Mouse (Mus musculus): ENCODE measurements around the gene Fbxo47. TPM values are rescaled to one million over a fixed set of nuclear protein-coding genes. Genes with fewer than 3 reads are reported as not detected.

Gene Fbxo47
- total and polyA plus RNA-seq, 3 experiments = 0.73 to 1.2 TPM; not detected in 1

DNA sequence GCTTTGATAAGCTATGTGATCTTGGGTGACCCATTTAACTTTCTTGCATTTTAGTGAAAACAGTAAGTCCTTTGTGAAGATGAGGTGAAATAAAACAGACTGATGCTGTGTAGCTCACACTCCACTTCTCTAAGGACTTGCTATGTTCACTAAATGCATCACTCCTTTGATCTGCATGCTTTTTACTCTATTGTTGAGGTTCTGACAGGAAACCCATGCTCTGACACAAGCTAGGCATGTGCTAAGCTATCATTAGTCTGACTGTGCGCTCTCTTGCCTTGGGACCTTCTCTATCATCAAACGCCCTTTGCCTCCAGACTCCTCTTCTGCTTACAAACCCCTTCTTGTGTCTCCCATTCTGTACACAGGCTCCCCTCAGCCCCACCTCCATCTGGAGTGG lies 21.6 kb upstream of the Fbxo47 start:
- H3K27ac ChIP-seq (ENCODE audit: control insufficient read depth, low read depth, low read length) = no peak overlapping the region
- peaks cover 0 to 2% of the 10 kb centered on the region in 2 experiments; a peak in 1 of 4 replicates for H3K4me1 ChIP-seq (ENCODE audit: control insufficient read depth in 1 of 2, insufficient read depth in 2 of 2, low read length in 2 of 2)
- no peaks in the 10 kb centered on the region for H3K79me2 ChIP-seq (ENCODE audit: control insufficient read depth, insufficient read depth, low read length, poor library complexity)
- DNase-seq (ENCODE audit: low read depth, low spot score) = no peak
- no peak overlapping the region for H3K4me3 ChIP-seq (ENCODE audit: control insufficient read depth in 1 of 2, insufficient read depth in 1 of 2, low read depth in 2 of 2, low read length in 2 of 2)
- TF ChIP-seq MXI1 (IDR thresholded peaks at IDR 0.05; ENCODE audit: low read depth, low read length) (no peak), ZKSCAN1 (IDR thresholded peaks at IDR 0.05; ENCODE audit: low read depth, low read length) (0 out of 2 replicates have a peak, but pooled peaks have one; percentile 51)
- no peaks in the 10 kb centered on the region for H3K27me3 ChIP-seq (ENCODE audit: control insufficient read depth in 1 of 2, insufficient read depth in 2 of 2, low read length in 2 of 2)
- no peaks in the 10 kb centered on the region for H3K9me3 ChIP-seq (replicated peaks; ENCODE audit: insufficient read depth, low read length)
- H3K9ac ChIP-seq (ENCODE audit: control insufficient read depth, low read depth, low read length, poor library complexity, severe bottlenecking) = no peak overlapping the region
- no peaks in the 10 kb centered on the region; a peak in 1 of 4 replicates for H3K36me3 ChIP-seq (ENCODE audit: control insufficient read depth in 1 of 2, insufficient read depth in 2 of 2, low read length in 2 of 2)

GRCm38 (mm10) chr11:97904801-97905200 lies 20.8 kb upstream of the Fbxo47 start:
- Histone ChIP-seq H3K79me2 (ENCODE audit: control insufficient read depth, insufficient read depth, low read length, poor library complexity) (no peaks in the 10 kb centered on the region), H3K36me3 (ENCODE audit: control insufficient read depth in 1 of 2, insufficient read depth in 2 of 2, low read length in 2 of 2) (no peaks in the 10 kb centered on the region; a peak in 1 of 4 replicates), H3K27ac (ENCODE audit: control insufficient read depth, low read depth, low read length) (no peak overlapping the region), H3K4me3 (ENCODE audit: control insufficient read depth in 1 of 2, insufficient read depth in 1 of 2, low read depth in 2 of 2, low read length in 2 of 2) (no peak overlapping the region), H3K9me3 (replicated peaks; ENCODE audit: insufficient read depth, low read length) (no peaks in the 10 kb centered on the region), H3K4me1 (ENCODE audit: control insufficient read depth in 1 of 2, insufficient read depth in 2 of 2, low read length in 2 of 2) (peaks cover 0 to 2% of the 10 kb centered on the region in 2 experiments; a peak in 1 of 4 replicates), H3K9ac (ENCODE audit: control insufficient read depth, low read depth, low read length, poor library complexity, severe bottlenecking) (no peak overlapping the region), H3K27me3 (ENCODE audit: control insufficient read depth in 1 of 2, insufficient read depth in 2 of 2, low read length in 2 of 2) (no peaks in the 10 kb centered on the region)
- DNase-seq (ENCODE audit: low read depth, low spot score) = no peak
- TF ChIP-seq MYC (IDR thresholded peaks at IDR 0.05; ENCODE audit: low read depth, low read length) (no peak), ZKSCAN1 (IDR thresholded peaks at IDR 0.05; ENCODE audit: low read depth, low read length) (no peak), SMC3 (IDR thresholded peaks at IDR 0.05; ENCODE audit: low read depth, low read length) (no peak), NELFE (IDR thresholded peaks at IDR 0.05; ENCODE audit: low read depth, low read length) (no peak), TCF12 (IDR thresholded peaks at IDR 0.05; ENCODE audit: low read depth, low read length) (no peak), HCFC1 (IDR thresholded peaks at IDR 0.05; ENCODE audit: low read depth, low read length) (no peak), ZC3H11A (IDR thresholded peaks at IDR 0.05; ENCODE audit: low read depth, low read length) (no peak), SIN3A (IDR thresholded peaks at IDR 0.05; ENCODE audit: low read length) (no peak), MAX (IDR thresholded peaks at IDR 0.05; ENCODE audit: low read length) (no peak), CHD1 (IDR thresholded peaks at IDR 0.05; ENCODE audit: low read depth, low read length) (no peak), GABPA (IDR thresholded peaks at IDR 0.05; ENCODE audit: low read depth, low read length) (no peak), USF1 (IDR thresholded peaks at IDR 0.05; ENCODE audit: low read depth, low read length) (no peak), MEF2A (IDR thresholded peaks at IDR 0.05; ENCODE audit: extremely low read depth, insufficient replicate concordance, low read depth, low read length, poor library complexity, severe bottlenecking) (no peak), POLR2A (IDR thresholded peaks at IDR 0.05; ENCODE audit: control insufficient read depth in 1 of 2, insufficient read depth in 1 of 2, low read depth in 1 of 2, low read length in 2 of 2, poor library complexity in 1 of 2) (no peak), MXI1 (IDR thresholded peaks at IDR 0.05; ENCODE audit: low read depth, low read length) (no peak), TAL1 (IDR thresholded peaks at IDR 0.05; ENCODE audit: low read length) (no peak), ETS1 (IDR thresholded peaks at IDR 0.05; ENCODE audit: low read depth, low read length) (no peak), ZNF384 (IDR thresholded peaks at IDR 0.05; ENCODE audit: low read depth, low read length) (no peak), CTCF (IDR thresholded peaks at IDR 0.05 in 2 of 3, conservative IDR thresholded peaks at IDR 0.05 in 1 of 3; ENCODE audit: control insufficient read depth in 1 of 3, insufficient read depth in 1 of 3, low read depth in 2 of 3, low read length in 3 of 3, poor library complexity in 1 of 3, severe bottlenecking in 1 of 3) (no peak), GATA1 (IDR thresholded peaks at IDR 0.05; ENCODE audit: low read depth, low read length) (no peak)

Measured in MEL (cell line).